Mouse (Mus musculus) olfactory bulb, adult 2 months (tissue): ENCODE results near the gene Foxo3.

Experiments used
- CTCF ChIP-seq: fragments of 200-500 bp; IDR thresholded peaks from 2 replicates; pipeline ENCODE4 v1.5.1; 2012; ENCODE audit warnings: low read depth, mild to moderate bottlenecking, low read length, moderate library complexity; ENCODE audit not compliant: insufficient read depth
- POLR2A ChIP-seq: fragments of 200-500 bp; IDR thresholded peaks from 2 replicates; pipeline ENCODE4 v1.6.1; 2012; ENCODE audit warnings: mild to moderate bottlenecking, low read depth, low read length, moderate library complexity; ENCODE audit not compliant: insufficient read depth

GRCm38 (mm10) chr10:42226176-42226575 lies 50.4 kb downstream of the Foxo3 start:
- TF ChIP-seq POLR2A, result no peak
- TF ChIP-seq CTCF, result no peak
